Mouse (Mus musculus): ENCODE results near the gene Fam167b. TPM values are rescaled to one million over a fixed set of nuclear protein-coding genes. Genes with fewer than 3 reads are reported as not detected.

Gene Fam167b
- polyA plus RNA-seq, 1 experiment: not detected

GRCm38 (mm10) chr4:129555862-129556531 is 22.4 kb downstream of the Fam167b start:
- TF ChIP-seq GATA1 (IDR thresholded peaks at IDR 0.05; ENCODE audit: low read length): no peak

GRCm38 (mm10) chr4:129555421-129555861 is 22.9 kb downstream of the Fam167b start:
- no peak for TF ChIP-seq GATA1 (IDR thresholded peaks at IDR 0.05; ENCODE audit: low read length)

GRCm38 (mm10) chr4:129550295-129550694 is 28.1 kb downstream of the Fam167b start:
- TF ChIP-seq GATA1 (IDR thresholded peaks at IDR 0.05; ENCODE audit: low read length): no peak

- TF ChIP-seq GATA1 (IDR thresholded peaks at IDR 0.05; ENCODE audit: low read length): no peak
Measured at GRCm38 (mm10) chr4:129549306-129549705, 29.0 kb downstream of the Fam167b start.

GRCm38 (mm10) chr4:129544106-129544505 is 34.2 kb downstream of the Fam167b start:
- TF ChIP-seq GATA1 (IDR thresholded peaks at IDR 0.05; ENCODE audit: low read length): no peak

- TF ChIP-seq GATA1 (IDR thresholded peaks at IDR 0.05; ENCODE audit: low read length): no peak
Measured at GRCm38 (mm10) chr4:129542592-129543141, 35.7 kb downstream of the Fam167b start, which contains the start of gene Hdac1. Gene Hdac1 (minus strand): TSS chr4:129542713.

- TF ChIP-seq GATA1 (IDR thresholded peaks at IDR 0.05; ENCODE audit: low read length): no peak
Measured at GRCm38 (mm10) chr4:129541868-129542591, 36.3 kb downstream of the Fam167b start.

- no peak for TF ChIP-seq GATA1 (IDR thresholded peaks at IDR 0.05; ENCODE audit: low read length)
Measured at GRCm38 (mm10) chr4:129540012-129540411, 38.3 kb downstream of the Fam167b start.

Other genes with a start within 250 kb of the Fam167b start
- gene Rbbp4, start 243.2 kb downstream of the Fam167b start, polyA plus RNA-seq (2012): 43.9 and 60.0 TPM in 2 replicates
- 1.6 and 2.5 TPM in 2 replicates for gene Zbtb8os, start 242.9 kb downstream of the Fam167b start, polyA plus RNA-seq (2012)
- 1.4 and 1.6 TPM in 2 replicates for gene Zbtb8a, start 200.4 kb downstream of the Fam167b start, polyA plus RNA-seq (2012)
- not detected in 2 replicates for gene Zbtb8b, start 137.7 kb downstream of the Fam167b start, polyA plus RNA-seq (2012)
- 33.0 and 35.8 TPM in 2 replicates for gene Bsdc1, start 117.0 kb downstream of the Fam167b start, polyA plus RNA-seq (2012)
- not detected in 2 replicates for gene Tssk3, start 87.5 kb downstream of the Fam167b start, polyA plus RNA-seq (2012)
- gene Fam229a, start 87.4 kb downstream of the Fam167b start, polyA plus RNA-seq (2012): 0.29 and 0.37 TPM in 2 replicates
- 53.1 and 74.7 TPM in 2 replicates for gene Marcksl1, start 65.0 kb downstream of the Fam167b start, polyA plus RNA-seq (2012)
- 64.1 and 71.1 TPM in 2 replicates for gene Hdac1, start 35.8 kb downstream of the Fam167b start, polyA plus RNA-seq (2012)
- 2.6 TPM in 2 replicates for gene Lck, start 4.9 kb downstream of the Fam167b start, polyA plus RNA-seq (2012)
- 154 and 193 TPM in 2 replicates for gene Eif3i, start 22.1 kb upstream of the Fam167b start, polyA plus RNA-seq (2012)
- 241 and 317 TPM in 2 replicates for gene Tmem234, start 22.1 kb upstream of the Fam167b start, polyA plus RNA-seq (2012)
- gene Dcdc2b, start 35.7 kb upstream of the Fam167b start, polyA plus RNA-seq (2012): 0.45 TPM in 1 of 2 replicates, not detected in the other
- 8.6 and 11.3 TPM in 2 replicates for gene Iqcc, start 40.5 kb upstream of the Fam167b start, polyA plus RNA-seq (2012)
- gene Ccdc28b, start 45.4 kb upstream of the Fam167b start, polyA plus RNA-seq (2012): 11.2 and 16.2 TPM in 2 replicates
- gene Txlna, start 62.5 kb upstream of the Fam167b start, polyA plus RNA-seq (2012): 78.1 and 89.7 TPM in 2 replicates
- gene Kpna6, start 94.2 kb upstream of the Fam167b start, polyA plus RNA-seq (2012): 11.5 and 29.1 TPM in 2 replicates
- gene Tmem39b, start 118.3 kb upstream of the Fam167b start, polyA plus RNA-seq (2012): 31.2 and 34.9 TPM in 2 replicates
- gene Khdrbs1, start 163.8 kb upstream of the Fam167b start, polyA plus RNA-seq (2012): 278 and 280 TPM in 2 replicates
- gene Ptp4a2, start 232.7 kb upstream of the Fam167b start, polyA plus RNA-seq (2012): 36.9 and 40.3 TPM in 2 replicates